Mouse (Mus musculus): ENCODE measurements around the gene Atp1a2.
A peak's percentile ranks its signal among the peaks of the same experiment; 100 is the strongest.

Atp1a2 gene

DNA sequence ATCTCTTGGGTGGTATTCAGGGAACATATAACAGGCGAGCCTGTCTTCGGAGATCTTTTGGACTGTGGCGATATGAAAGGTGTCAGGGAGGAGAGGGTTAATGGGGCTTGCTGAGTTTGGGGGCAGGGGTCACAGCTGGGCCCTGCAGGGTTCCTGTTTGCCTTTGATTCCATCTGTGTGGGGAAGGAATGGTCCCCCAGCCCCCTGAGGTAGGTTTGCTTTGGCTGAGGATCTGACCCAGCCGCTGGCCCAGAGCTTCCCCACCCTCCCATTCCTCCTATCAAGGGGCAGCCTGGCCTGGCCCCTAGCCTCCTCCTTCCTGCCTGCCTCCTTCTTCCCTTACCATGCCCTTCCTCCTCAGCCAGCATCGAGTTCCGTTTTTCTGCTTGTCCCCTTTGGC, 5.0 kb upstream of the Atp1a2 start:
- DNase-seq: no peak

DNA sequence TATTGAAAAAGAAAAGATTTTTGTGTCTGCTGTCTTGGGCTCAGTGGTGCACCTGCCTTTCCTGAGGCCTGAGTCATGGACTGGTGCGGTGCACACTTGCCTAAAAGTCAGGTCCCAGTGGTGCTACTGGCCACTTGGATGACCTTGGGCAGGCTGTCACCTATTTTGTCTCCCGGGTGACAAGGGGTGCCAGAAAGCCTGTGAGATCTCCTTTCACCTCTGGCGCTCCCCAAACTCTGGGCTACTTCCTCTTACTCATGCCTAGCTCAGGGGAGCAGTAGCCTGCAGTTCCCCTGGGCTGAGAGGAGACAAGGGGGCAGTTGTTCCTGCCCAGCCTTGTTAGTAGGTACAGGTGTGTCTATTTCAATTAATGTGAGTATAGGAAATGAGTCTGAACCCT, 4.4 kb upstream of the Atp1a2 start:
- no peak for DNase-seq

DNA sequence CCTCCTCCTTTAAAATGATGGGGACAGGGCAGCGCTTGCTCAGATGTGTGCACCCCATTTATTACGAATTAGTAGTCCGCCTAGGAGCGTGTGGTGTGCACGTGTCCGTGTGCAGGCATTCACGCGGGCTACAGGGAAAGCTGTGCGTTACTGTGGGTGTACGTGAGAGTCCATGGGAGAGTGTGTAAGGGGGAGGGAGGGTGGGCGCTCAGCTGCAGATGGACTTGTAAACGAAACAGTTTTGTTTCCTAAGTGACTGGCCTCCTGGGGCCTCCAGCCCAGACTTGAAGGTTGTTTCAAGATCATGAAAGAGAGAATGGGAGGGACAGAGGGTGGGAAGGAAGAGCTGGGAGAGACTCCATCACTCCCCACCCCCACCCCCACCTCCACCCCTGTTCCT, 3.3 kb upstream of the Atp1a2 start:
- no peak for DNase-seq

DNA sequence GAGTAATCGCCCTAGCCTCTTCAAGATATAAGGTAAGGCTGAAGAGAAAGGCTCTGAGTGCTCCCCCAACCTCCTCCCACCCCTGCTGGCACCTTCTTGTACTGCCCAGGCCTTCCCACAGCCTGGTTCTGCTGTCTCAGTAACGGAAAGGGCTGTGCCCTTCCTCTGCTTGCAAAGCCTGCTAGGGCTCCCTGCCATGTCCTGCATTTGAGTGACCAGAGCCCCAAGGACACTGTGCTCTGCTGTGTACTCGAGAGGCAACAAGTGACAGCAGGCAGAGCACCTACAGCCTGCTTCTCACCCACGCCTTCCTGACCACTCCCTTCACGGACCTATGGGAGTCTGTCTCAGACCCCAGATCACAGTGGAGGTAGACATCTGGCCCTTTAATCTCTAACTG, 2.4 kb upstream of the Atp1a2 start:
- no peak for DNase-seq

DNA sequence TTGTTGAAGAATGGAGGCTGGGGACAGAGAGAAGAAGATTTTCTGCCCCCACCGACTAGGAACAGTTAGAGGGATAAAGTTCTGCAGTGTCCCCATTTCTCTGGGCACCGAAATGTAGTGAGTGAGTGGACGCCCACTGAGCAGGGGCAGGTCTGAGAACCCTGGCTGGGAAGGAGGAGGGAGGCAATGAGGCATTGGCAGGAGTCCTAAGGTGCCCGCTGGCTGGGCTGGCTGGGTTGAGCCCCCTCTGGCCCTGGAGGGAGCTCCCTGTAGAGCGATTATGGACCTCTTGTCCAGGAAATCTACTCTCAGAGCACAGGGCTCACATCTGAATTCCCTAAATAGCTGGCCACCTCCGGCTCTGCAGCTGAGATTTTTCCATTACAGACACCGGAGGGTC, 1.7 kb upstream of the Atp1a2 start:
- DNase-seq: no peak

DNA sequence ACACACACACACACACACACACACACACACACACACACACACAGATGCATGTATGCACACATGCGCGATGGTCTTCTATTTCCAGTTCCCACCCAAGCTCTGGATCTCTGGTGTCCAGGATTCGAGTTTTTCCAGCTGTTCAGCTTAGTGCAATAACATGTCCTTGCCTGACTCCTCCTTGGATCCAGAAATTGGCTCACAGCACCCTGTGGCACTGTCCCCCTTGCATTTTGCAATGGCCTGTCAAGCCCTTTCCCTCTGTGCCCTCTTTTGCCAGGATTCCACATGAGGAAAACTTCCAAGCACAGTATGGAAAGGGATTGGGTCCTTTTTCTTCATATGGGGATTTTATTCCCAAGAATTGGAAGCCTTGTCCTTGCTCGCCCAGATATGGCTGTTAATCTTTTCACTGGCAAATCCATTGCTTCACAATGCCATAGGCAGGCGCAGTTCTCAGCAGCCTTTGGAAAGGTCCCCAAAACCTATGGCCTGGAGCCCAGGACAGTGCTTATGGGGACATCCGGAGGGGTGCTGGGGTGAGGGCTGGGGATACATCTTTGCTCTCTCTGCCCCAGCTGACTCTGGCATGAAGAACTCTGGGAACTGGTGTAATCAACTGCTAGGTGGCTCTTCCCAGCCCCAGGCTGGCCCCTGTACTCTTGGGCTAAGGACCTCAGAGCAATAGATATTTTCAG, 901 bp downstream of the Atp1a2 start:
- no peak for DNase-seq

DNA sequence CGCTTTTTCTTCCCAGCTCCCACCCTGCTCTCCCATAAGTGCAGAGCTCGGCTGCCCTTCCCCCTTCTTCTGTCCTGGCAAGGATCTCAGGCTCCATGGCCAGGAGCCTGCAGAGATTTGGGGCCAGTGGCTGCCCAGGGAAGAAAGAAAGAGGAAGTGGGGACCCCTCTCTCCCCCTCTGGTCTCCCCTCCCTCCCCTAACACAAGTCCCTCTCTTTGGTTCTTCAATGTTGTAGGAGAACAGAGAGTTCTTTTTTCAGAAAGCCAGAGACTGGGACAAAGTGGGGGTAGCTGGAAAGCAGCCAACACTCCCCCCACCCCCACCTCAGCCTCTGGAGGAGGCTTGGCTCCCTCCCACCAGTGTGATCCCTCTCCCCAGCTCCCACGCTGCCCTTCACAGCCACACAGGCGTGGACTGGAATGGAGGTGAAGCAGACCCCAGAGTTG, 2.1 kb downstream of the Atp1a2 start:
- no peak for DNase-seq

DNA sequence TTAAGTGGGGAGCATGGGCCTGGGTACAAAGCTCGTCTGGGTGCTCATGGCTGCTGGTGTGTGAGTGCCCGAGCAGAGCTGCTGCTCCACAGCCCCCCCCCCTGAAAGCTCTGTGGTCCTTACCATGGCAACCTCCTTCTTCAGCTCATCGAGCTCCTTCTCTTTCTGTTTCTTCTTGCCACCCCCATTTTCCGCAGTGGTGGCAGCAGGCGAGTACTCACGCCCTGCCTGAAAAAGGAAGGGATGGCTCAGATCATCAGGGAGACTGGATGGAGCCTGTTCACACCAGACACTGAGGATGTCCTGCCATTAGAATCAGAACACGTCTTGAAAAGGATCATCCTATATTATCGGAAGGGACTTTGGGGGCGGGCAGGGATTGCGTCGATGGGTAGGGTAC, 4.4 kb downstream of the Atp1a2 start:
- no peak for DNase-seq

DNA sequence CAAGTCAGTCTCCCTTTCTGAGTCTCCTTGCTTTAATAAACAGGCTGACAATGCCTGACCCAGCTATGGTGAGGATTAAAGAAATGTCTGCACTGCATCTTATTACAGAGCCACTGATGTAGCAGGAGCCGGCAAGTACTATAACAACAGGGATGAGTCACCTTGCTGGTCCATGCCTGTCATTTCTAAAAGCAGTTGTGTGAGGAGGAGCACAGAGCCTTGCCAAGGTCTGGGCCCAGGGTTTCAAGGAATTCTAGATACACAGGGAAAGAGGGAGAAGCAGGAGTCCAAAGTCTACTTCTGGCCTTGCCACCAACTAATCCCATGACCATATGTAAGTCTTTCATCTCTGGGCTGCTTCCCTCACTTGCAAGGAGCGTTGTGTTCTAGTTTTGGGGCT, 5.0 kb downstream of the Atp1a2 start:
- DNase-seq: no peak

DNA sequence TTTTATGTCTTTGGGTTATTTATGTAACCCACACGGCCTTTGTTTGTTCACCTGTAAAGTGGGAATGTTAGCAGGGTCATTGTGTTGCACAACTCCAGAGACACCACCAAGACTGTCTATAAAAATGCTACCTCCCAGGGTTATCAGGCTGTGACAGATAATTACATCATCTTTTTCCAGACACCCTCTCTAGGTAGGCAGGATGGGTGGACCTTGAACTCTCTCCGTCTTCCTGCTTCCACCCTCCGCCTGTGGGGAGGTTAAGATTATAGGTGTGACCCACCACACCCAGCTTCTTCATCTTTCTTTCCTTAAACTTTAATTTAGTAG, 8.3 kb downstream of the Atp1a2 start:
- no peak for DNase-seq

DNA sequence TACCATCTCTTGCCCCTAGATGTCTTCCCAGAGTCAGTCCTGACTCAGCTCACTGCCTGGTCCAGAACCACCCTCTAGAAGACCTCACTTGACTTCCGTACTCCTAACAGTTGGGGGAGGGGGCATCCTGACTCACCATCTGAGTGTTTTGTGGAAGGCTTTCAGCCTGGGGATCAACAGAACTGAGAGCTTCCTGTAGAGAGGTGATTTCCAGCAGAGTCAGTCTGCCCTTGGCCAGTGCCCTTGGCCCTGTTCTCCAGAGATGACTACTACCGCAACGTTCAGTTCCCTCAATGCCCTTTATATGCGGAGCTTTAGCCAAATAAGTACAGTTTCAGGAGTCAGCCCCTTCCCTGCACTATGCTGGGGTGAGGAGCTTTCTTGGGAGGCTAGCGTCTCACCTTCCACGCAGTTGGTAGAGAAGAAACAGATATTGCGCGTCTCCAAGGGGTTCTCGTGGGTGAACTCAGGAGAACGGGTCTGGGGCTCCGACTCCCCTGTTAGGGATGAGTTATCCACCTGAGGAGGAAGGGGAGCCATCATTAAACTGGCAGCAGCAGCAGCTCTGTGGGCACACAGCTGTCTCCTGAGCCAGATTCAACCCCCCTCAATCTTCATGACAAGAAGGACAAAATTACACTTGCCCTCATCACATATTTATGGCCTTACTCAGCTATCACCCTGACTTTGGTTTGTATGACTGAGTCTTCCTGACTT, 8.8 kb downstream of the Atp1a2 start:
- DNase-seq: no peak

DNA sequence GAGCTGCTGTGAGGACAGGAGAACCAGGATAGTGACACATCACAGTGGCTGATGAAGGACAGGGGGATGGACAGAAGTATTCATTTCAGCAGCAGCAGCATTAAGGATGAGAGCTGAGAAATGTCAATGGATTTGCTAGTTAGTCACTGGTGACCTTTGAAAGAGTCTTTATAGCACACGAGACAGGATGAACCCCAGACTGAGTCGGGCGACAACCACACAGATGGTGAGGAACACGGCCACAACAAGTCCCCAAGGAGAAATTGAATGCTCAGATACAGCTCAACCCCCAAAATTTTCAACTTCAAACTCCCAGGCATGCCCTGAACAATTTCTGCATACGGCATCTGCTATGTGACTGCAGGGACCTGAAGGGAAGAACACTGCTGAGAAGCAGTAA, 11.1 kb downstream of the Atp1a2 start:
- DNase-seq: no peak

DNA sequence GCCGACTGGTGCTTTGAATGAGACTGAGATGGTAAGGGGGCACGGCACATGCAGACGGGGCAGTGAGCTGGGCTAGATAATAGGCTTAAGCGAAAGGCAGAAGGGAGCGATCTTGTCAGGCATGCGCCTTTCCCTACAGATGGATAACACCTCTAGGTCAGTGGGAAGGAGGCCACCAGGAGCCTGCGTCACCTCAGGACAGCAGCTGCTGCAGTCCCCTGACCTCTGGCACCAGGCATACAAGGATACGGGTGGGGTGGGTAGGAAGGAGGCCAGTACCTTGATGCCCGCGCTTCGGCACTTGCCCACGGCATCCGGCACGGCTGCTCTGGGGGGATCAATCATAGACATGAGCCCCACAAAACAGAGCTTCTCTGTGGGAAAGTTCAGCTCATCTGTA, 13.6 kb downstream of the Atp1a2 start:
- no peak for DNase-seq

DNA sequence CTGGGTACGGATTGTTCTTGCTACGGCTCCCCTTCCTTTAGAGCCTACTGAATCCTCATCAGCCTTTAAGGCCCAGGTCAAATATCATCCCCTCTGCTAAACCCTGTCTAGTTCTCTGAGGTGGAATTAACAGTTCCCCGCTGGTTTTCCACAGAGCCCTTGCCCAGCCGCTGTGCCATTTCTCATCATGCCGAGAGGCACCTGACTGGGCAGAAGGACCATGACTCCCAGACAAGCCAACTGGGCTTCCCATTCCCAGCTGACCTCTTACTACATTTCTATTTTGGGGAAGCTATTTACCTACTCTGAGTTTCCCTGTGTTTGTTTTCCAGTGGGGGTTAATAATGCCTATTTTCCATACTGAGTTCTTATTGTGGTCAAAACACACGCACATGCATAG, 14.8 kb downstream of the Atp1a2 start:
- no peak for DNase-seq

DNA sequence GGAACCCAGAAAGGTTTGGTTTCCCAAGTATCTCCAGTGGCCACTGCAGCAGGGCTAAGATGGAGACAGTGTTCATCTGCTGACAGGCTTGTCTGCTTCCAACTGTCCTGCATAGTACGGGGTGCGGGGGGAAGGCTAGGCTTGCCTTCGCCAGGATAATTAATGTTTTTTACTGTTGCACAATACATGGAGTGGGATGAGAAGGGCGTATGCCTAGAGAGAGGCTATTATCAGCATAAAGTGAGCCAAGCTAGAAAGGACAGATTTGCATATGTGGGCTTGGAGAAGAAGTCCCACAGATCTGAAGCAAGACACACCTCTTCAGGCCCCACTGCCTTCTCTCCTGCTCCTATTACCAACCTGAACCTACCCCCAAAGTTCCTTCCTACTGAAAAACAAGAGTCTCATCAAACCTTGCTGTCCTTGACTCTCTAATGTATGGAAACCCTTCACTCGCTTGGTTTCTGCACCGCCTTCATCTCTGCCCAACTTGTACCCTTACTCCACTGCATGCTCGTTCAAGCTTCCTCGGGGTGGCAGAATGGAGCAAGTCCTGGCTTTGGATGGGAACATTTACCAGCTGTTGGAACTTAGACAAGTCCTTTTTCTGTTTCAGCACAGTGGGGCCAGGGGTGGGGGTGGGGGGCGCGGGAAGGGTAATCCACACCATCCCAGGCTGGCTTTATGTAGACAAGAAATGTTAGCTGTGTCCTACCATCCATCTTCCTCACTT, 16.2 kb downstream of the Atp1a2 start:
- DNase-seq: no peak

DNA sequence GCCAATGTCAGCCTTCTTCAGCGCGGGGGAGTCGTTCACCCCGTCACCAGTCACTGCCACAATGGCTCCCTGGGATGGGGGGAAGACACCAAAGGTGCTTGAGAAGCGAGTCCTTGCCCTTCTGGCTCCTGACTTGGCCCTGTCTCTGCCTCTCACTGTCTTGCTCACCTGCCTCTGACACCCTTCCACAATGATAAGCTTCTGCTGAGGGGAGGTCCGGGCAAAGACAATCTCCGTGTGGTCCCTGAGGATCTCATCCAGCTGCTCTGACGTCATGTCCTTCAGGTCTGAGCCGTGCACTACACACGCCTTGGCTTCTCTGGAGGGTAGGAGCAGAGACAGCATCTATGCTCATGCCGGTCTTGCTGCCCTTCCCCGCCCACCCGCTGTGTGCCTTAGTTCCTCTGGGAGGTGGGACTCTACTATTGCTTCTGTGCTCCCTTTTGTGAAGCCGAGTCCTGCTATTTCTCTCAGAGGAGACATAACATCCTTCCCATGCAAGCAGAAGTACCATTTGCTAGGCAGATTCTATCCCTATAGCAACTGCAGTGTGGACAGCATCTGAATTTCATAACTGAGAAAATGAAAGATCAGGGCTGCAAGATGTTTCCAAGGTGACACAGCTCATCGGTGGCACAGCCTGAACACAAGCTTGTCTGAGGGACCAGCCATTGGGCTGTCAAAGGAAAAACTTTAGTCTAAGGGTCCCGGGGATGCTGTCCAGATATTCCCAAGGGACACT, 17.9 kb downstream of the Atp1a2 start:
- no peak for DNase-seq

DNA sequence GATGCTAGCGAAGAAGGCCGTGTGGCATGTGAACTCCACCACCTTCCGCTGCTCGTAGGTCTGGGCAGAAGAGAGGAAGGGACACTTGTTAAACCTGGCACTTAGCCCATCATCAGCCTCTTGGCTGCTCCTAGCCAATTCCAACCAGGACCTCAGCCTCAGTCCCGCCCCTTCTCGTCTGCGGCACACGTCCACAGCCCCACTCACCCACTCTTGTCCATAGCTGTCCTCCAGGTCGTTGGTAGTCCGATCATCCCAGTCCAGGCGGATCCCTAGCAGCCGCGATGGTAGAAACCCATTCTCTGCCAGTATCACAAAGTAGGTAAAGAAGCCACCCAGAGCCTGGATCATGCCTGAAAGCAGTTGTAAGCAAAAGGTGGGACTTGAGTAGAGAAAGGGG, 19.5 kb downstream of the Atp1a2 start:
- no peak for DNase-seq

DNA sequence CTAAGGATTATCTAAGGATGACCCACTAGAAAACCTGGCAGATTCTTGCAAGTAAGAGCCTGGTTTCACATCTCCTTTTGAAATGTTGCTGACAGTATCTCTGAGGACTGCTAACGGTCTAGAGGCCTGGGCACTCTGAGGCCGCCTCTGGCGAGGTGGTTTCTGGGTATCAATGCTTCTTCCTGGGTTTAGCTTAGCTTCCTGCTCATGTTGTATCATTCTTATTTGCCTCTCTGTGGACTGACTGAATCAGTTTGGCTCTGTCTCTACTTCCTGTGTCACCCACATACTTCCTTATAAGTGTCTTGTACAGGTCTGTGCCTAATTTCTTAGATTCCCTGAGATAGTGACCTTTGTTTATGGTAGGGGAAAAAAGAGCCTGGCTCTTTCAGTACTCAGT, 20.7 kb downstream of the Atp1a2 start:
- DNase-seq: peak; percentile 16

DNA sequence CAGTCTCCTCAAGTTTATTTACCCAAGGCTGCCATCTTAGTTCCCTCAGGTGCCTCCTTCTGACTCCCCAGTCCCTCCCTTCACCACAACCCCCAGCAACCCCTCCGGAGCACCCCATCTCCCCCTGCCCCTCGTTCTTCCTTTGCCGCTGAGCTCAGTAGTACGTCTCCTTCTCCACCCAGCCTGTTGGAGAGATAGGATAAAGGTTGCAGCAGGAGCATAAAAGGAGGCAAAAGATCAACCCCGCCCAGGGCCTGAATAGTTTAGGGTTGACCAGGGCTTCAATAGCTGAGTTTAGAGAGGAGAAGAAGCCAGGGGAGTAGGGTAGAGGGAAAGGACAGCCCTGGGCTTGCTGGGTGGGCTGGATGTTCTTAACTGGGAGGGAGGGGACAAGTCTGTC, 23.3 kb downstream of the Atp1a2 start:
- no peak for DNase-seq

DNA sequence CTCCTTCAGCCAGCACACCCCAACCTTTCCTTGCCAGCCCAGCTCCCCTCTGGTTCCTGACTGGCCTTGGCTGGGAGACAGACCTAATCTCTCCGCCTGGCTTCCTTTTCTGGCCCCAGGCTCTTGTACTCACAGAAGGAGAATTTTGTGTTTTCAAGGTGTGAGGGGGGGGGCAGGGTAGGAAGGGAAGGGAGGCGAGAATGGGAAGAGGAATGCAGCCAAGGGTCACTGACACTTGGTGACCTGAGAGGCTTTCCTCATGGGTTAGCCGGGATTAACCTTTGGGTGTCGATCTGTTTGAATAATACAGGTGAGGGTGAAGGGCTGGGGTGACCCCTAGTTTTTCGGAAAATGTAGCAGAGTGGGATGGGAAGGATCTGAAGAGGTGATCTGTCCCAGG, 23.7 kb downstream of the Atp1a2 start:
- no peak for DNase-seq

DNA sequence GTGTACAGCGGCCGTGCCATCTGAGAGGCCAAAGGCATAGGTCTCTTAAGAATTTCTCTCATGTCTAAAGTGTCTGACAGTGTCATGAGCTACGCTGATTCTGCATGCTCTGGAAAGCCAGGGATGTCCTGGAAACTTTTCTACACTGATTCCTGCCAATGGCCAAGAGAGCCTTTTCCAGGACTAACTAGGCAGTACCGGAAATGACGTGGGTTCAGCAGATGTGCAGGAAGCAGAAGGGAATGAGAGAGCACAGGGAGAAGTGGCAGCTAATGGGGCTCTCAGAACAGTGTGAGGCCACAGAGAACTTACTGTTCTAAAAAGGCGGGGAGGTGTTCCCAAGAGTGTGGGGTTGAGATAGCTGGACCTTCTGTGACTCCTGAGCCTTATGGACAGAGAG, 24.5 kb downstream of the Atp1a2 start:
- DNase-seq: no peak

DNA sequence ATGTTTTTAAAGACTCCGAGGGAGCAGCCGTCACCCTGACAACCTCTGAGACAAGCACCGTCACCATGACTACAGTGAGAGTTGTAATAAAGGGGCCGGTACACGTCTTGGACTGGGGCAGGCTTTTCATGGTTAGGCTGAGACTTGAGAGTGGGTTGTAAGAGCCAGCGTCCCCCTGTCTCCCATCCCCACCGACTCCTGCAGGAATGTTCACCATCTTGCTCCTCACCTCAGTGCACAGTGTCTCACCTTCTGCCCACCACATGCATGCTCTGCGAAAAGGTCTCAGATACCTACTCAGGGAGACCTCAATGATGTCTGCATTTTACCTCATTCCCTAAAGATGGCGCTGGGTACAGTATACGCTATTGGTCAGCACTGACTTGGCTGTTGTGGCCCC, 26.1 kb downstream of the Atp1a2 start:
- DNase-seq: no peak

DNA sequence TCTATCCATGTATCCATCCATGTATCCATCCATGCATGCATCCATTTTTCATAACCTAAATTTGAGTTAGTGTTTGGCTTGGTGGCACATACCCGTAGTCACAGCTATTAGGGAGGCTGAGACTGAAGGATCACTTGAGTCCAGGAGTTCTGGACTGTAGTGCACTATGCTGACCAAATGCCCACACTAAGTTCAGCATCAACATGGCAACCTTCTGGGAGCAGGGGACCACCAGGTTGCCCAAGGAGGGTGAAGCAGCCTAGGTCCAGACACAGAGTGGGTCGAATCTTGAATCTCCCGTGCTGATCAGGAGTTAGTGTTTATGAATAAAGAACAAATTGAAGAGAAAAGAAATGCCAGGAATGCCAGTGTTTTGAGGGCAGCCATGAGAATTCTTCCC, 26.7 kb downstream of the Atp1a2 start:
- DNase-seq: no peak
